Mouse (Mus musculus): ENCODE measurements around the gene Abca2.
"Not testable (repeated sequence)": the region's sequence is repeated elsewhere in the genome, so short reads cannot be mapped to it uniquely, and the experiment has no call there.

The Abca2 gene

GRCm38 (mm10) chr2:25428442-25429236 is at the start of gene Abca2:
TSS of gene Abca2 (plus strand) at chr2:25428703.
- peak; percentile 98 for DNase-seq (ENCODE audit: low read depth, low spot score)

GRCm38 (mm10) chr2:25384492-25384891 is 44.0 kb upstream of the Abca2 start:
- DNase-seq (ENCODE audit: low read depth, low spot score), result no peak

- no peak for DNase-seq (ENCODE audit: low read depth, low spot score)
Measured at GRCm38 (mm10) chr2:25391266-25391665, 37.2 kb upstream of the Abca2 start.

GRCm38 (mm10) chr2:25394281-25395221 is 34.0 kb upstream of the Abca2 start:
- no peak for DNase-seq (ENCODE audit: low read depth, low spot score)

- DNase-seq (ENCODE audit: low read depth, low spot score), result peak; percentile 66
Measured at GRCm38 (mm10) chr2:25395721-25396596, 32.5 kb upstream of the Abca2 start, which contains the start of gene Entpd2. TSS of gene Entpd2 (plus strand) at chr2:25395874.

GRCm38 (mm10) chr2:25396597-25396983 is 31.9 kb upstream of the Abca2 start:
- no peak for DNase-seq (ENCODE audit: low read depth, low spot score)

- DNase-seq (ENCODE audit: low read depth, low spot score), result no peak
Measured at GRCm38 (mm10) chr2:25397010-25397409, 31.5 kb upstream of the Abca2 start.

GRCm38 (mm10) chr2:25398065-25398464 is 30.4 kb upstream of the Abca2 start:
- no peak for DNase-seq (ENCODE audit: low read depth, low spot score)

GRCm38 (mm10) chr2:25399051-25399450 is 29.5 kb upstream of the Abca2 start, which contains the start of gene Npdc1:
TSS of gene Npdc1 (plus strand) at chr2:25399351.
- no peak for DNase-seq (ENCODE audit: low read depth, low spot score)

GRCm38 (mm10) chr2:25400291-25400690 is 28.2 kb upstream of the Abca2 start:
- no peak for DNase-seq (ENCODE audit: low read depth, low spot score)

- DNase-seq (ENCODE audit: low read depth, low spot score), result peak; percentile 84
Measured at GRCm38 (mm10) chr2:25400764-25401163, 27.7 kb upstream of the Abca2 start.

- peak; percentile 97 for DNase-seq (ENCODE audit: low read depth, low spot score)
Measured at GRCm38 (mm10) chr2:25402377-25402971, 26.0 kb upstream of the Abca2 start.

- DNase-seq (ENCODE audit: low read depth, low spot score), result peak; percentile 72
Measured at GRCm38 (mm10) chr2:25402972-25403601, 25.4 kb upstream of the Abca2 start.

GRCm38 (mm10) chr2:25403994-25404393 is 24.5 kb upstream of the Abca2 start:
- no peak for DNase-seq (ENCODE audit: low read depth, low spot score)

- DNase-seq (ENCODE audit: low read depth, low spot score), result no peak
Measured at GRCm38 (mm10) chr2:25408908-25409307, 19.6 kb upstream of the Abca2 start.

- DNase-seq (ENCODE audit: low read depth, low spot score), result not testable (repeated sequence)
Measured at GRCm38 (mm10) chr2:25413436-25413835, 15.1 kb upstream of the Abca2 start.

- no peak for DNase-seq (ENCODE audit: low read depth, low spot score)
Measured at GRCm38 (mm10) chr2:25417426-25417825, 11.1 kb upstream of the Abca2 start.

- DNase-seq (ENCODE audit: low read depth, low spot score), result peak; percentile 91
Measured at GRCm38 (mm10) chr2:25421896-25422295, 6.6 kb upstream of the Abca2 start.

GRCm38 (mm10) chr2:25422587-25423410 is 5.7 kb upstream of the Abca2 start, which contains the start of gene Fut7:
TSS of gene Fut7 (plus strand) at chr2:25423267.
- DNase-seq (ENCODE audit: low read depth, low spot score), result no peak

Data from ZHBTc4 (cell line).